ENCODE assay signal across 16 mouse cellular contexts in the genomic region with DNA sequence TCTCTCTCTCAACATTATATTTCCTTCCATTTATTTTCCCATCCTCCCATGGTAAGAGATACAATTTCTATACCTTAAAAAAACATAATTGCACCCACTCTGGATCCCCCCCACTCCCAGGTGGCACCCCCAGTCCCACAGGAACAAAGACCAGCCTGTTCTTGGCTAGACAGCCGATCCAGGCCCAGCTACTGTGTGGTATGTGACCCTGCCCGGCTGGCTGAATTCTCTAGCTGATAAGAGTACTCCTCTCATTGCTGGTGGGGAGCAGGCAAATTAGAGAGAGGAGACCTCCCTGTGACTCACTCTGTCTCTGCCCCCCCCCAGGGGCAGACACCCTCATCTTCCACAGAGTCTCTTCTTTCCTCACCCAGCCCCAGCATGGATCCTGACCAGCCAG.
"Had no signal": no experiment of that assay in that cellular context is flagged by ENCODE, and none has a peak within 500 bp of the region (broad histone marks: within the 10 kb centered on the region; RNA-seq: fewer than 3 reads in every experiment).

No protein-coding gene starts in this region.

- H3K4me3 ChIP-seq: layer of hippocampus, adult 2 months; limb, embryonic 10.5 days; limb, embryonic 13.5 days; liver, embryonic 12.5 days; liver, embryonic 15.5 days had no signal

- H3K27me3 ChIP-seq: liver, embryonic 12.5 days; liver, embryonic 15.5 days had no signal

- H3K4me1 ChIP-seq: liver, embryonic 12.5 days; liver, embryonic 15.5 days had no signal

- H3K27ac ChIP-seq: kidney, postnatal 0 days; layer of hippocampus, adult 2 months; limb, embryonic 10.5 days; liver, embryonic 12.5 days; liver, embryonic 15.5 days; macrophage had no signal

- H3K9me3 ChIP-seq: limb, embryonic 10.5 days; limb, embryonic 13.5 days; liver, embryonic 12.5 days; liver, embryonic 15.5 days had no signal

- DNase-seq: kidney, adult 18-20 months; kidney, adult 9 months; kidney, postnatal 25 days; layer of hippocampus, adult 9-11 months; liver; lung, adult 18-20 months; midbrain, embryonic 14.5 days; thymus, adult 18-20 months; thymus, postnatal 36 days had no signal

- H3K36me3 ChIP-seq: limb, embryonic 10.5 days; limb, embryonic 13.5 days; liver, embryonic 12.5 days; liver, embryonic 15.5 days had no signal

- H3K9ac ChIP-seq: limb, embryonic 13.5 days; liver, embryonic 12.5 days; liver, embryonic 15.5 days had no signal

- H3K4me2 ChIP-seq: limb, embryonic 13.5 days; liver, embryonic 12.5 days; liver, embryonic 15.5 days had no signal
